Mouse (Mus musculus) small intestine, adult 2 months (tissue): ENCODE measurements around the gene Myo3a.

ENCODE experiments used
- CTCF ChIP-seq: fragments of 200-500 bp; IDR thresholded peaks from 2 replicates; pipeline ENCODE4 v1.5.1; 2012; ENCODE audit warnings: low read depth, mild to moderate bottlenecking, control low read depth, inconsistent platforms, low read length, moderate library complexity, mixed read lengths; ENCODE audit not compliant: insufficient replicate concordance, insufficient read length; ENCODE audit errors: extremely low read depth
- POLR2A ChIP-seq: fragments of 200-500 bp; IDR thresholded peaks from 2 replicates; pipeline ENCODE4 v1.6.1; 2012; ENCODE audit warnings: low read depth, mild to moderate bottlenecking, control low read depth, inconsistent platforms, low read length, moderate library complexity

DNA sequence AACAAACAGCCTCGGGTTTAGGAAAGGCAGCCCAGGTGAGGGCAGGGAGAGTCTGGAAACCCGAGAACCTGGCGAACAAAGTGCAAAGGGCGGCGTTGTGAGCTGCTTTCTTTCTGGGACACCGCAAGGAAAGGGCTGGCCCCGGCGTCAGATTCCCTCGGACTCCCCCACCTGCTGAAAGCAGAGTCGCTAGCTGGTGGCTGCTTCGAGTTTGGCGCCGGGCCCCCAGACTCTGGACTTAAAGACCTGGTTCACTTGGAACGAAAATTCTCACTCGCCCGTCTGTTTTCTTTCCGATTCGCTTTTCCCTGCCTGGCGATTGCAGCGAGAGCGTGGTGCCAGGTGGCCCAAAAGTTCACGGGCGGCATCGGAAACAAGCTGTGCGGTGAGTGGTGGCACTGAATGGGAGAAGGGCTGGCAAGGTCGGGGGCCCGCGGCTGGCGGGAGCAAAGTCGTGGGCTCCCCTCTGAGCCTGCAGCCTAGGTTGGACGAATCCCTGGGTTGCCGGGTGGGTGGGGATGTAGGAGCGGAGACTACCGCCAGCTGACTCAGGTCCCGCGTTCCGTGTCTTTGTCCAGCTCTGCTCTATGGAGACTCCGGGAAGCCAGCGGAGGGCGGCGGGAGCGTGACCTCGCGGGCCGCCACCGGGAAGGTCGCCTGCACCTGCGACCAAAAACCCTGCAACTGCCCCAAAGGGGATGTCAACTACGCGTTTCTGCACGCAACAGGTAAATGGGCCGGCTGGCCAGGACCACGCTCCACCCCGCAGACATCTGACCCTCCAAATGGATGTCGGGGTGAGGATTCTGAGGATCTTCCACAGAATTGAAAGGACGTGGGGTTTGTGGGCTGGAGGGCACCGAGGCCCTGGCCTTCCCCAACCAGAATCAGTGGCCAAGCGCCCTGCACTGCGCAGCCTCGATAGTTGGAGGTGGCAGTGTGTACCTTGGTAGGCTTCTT lies 396.1 kb downstream of the Myo3a start:
- TF ChIP-seq CTCF, result no peak
- TF ChIP-seq POLR2A, result no peak
